Mouse (Mus musculus) left cerebral cortex, adult 2 months (tissue): ENCODE measurements around the gene Nr4a1. TPM values are rescaled to one million over a fixed set of nuclear protein-coding genes. Genes with fewer than 3 reads are reported as not detected.

Source experiments
- DNase-seq, 2 experiments: peaks; one replicate each; pipeline ENCODE4 v3.0.0; 2021 to 2022; ENCODE audit warnings: low spot score in 2 of 2, mixed read lengths in 1 of 2; ENCODE audit errors: extremely low spot score in 1 of 2
- H3K27ac ChIP-seq: fragments of 200-600 bp; 2 replicates; pipeline ENCODE4 v1.8.1; 2022
- H3K4me3 ChIP-seq: fragments of 200-600 bp; 2 replicates; pipeline ENCODE4 v1.8.1; 2022
- CTCF ChIP-seq: fragments of 200-600 bp; IDR thresholded peaks from 2 replicates; pipeline ENCODE4 v1.8.1; 2022; ENCODE audit warnings: antibody characterized with exemption, mild to moderate bottlenecking, moderate library complexity
- intact Hi-C: fragments of 180-260 bp; cut with DNase I; formaldehyde crosslinking; loops from one replicate; pipeline ENCODE4 v1.15.1; 2025
- total RNA-seq, 2 experiments: library from RNA; stranded (reverse); gene quantifications; 2 replicates each; pipeline ENCODE4 v1.2.3; 2021

Gene Nr4a1
- total RNA-seq, 2 experiments from 2014 or later, result 155 to 210 TPM

DNA sequence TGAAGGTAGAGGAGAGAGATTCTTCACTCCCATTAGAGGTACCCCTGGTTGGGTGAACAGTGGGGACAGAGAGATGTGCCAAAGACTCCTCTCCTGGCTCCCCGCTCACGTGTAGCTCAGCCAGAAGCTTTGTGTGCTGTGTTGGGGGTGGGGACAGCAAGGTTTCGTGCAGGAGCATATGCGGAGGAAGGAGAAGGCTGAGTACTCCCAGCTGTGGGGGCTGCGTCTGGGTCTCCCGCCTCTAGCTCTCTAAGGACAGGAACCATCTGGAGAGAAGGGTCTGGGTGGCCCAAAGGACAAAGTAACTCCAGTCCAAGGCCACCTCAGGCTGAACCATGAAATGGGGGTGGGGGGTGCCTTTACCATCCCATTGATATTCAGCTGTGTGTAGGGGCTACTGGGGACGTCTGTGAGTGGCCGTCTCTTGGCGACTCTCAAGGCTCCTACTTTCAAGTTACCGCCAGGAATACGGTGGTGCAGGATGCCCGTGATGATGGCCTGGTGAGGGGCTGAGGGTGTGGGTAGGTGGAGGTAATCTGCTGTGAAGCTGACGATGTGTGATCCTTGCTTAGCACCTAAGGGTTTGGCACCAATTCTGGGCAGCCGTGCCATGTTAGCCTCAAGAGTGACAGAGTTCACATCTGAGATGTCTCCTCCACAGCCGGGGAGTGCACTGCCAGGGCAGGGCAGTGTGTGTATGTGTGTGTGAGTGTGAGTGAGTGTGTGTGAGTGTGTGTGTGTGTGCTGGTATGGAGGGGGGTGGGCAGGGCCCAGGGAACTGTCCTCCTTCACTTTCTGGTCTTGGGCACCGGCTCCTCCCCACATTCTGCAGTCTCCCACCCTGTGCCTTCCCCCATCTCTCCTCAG lies 40.2 kb downstream of the Nr4a1 start:
- no peak for DNase-seq
- H3K4me3 ChIP-seq, result no peak overlapping the region
- intact Hi-C loops, result no loop called here
- H3K27ac ChIP-seq, result no peak overlapping the region
- no peak for TF ChIP-seq CTCF

DNA sequence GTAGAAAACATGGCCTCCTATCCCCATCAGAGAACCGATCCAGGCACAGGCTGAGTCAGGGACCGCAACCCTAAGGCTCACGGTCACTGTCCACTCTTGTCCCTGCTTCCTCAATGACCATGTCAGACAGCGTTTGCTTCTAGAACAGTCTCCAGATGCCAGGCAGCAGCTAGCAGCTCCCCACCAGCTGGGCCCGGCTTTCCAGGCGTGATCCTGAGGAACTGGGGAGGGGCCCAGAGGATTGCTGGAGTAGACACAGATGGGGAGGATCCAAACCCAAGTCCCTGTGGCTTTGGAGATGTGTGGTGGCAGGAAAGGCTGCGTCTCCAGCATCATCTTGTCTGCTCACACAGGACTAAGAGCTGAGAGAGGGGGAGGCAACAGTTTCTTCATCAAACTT lies 41.0 kb downstream of the Nr4a1 start:
- no peak for DNase-seq
- H3K4me3 ChIP-seq, result no peak overlapping the region
- intact Hi-C loops, result no loop called here
- H3K27ac ChIP-seq, result no peak overlapping the region
- no peak for TF ChIP-seq CTCF

- no peak for TF ChIP-seq CTCF
- intact Hi-C loops, result no loop called here
- Histone ChIP-seq H3K27ac (no peak overlapping the region), H3K4me3 (no peak overlapping the region)
- no peak for DNase-seq
These were observed 41.5 kb downstream of the Nr4a1 start for GRCm38 (mm10) chr15:101295616-101296015.

GRCm38 (mm10) chr15:101296091-101296490 lies 42.0 kb downstream of the Nr4a1 start:
- no peak overlapping the region for H3K4me3 ChIP-seq
- DNase-seq, result no peak
- no peak overlapping the region for H3K27ac ChIP-seq
- no peak for TF ChIP-seq CTCF
- intact Hi-C loops, result no loop called here

DNA sequence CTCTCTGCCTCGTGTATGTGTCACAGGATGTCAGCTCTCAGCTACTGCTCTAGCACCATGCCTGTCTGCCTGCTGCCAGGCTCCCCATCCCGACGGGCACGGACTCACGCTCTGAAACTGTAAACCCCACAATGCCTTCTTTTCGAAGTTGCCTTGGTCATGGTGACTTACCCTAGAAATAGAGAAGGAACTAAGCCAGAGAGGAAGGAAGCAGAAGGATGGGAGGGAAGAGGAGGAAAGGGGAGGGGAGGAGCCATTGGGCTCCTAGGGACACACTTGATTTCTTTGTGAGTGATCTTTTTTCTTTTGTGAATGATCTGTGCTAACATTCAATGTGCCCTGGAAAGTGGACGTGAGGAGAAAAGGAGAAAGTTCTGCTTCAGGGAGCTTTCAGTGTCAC lies 43.9 kb downstream of the Nr4a1 start:
- Histone ChIP-seq H3K4me3 (no peak overlapping the region), H3K27ac (no peak overlapping the region)
- intact Hi-C loops, result no loop called here
- no peak for DNase-seq
- TF ChIP-seq CTCF, result no peak

DNA sequence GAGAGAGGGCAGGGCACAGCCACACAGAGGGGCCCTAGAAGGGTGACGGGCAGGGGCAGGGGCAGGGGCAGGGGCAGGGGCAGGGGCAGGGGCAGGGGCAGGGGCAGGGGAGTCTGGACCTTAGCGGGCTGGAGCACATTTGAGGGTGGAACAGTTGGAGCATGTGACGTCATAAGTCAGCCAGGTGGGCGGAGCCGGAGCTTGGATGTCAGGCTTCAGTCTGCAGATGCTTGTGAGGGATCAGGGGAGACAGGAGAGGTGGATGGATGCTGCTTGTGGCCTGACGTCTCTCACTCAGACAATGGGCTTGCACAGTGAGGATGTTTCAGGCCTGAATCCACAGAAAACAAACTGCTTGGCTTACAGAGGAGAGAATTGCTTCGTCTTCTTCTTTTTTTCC lies 44.5 kb downstream of the Nr4a1 start:
- DNase-seq, result no peak
- H3K4me3 ChIP-seq, result no peak overlapping the region
- TF ChIP-seq CTCF, result no peak
- intact Hi-C loops, result no loop called here
- no peak overlapping the region for H3K27ac ChIP-seq

- H3K27ac ChIP-seq, result no peak overlapping the region
- DNase-seq, result no peak
- intact Hi-C loops, result no loop called here
- TF ChIP-seq CTCF, result no peak
- H3K4me3 ChIP-seq, result no peak overlapping the region
These were observed 45.5 kb downstream of the Nr4a1 start for GRCm38 (mm10) chr15:101299480-101299960.

GRCm38 (mm10) chr15:101300128-101300527 lies 46.1 kb downstream of the Nr4a1 start:
- no peak overlapping the region for H3K4me3 ChIP-seq
- intact Hi-C loops, result no loop called here
- no peak for DNase-seq
- TF ChIP-seq CTCF, result no peak
- H3K27ac ChIP-seq, result no peak overlapping the region

DNA sequence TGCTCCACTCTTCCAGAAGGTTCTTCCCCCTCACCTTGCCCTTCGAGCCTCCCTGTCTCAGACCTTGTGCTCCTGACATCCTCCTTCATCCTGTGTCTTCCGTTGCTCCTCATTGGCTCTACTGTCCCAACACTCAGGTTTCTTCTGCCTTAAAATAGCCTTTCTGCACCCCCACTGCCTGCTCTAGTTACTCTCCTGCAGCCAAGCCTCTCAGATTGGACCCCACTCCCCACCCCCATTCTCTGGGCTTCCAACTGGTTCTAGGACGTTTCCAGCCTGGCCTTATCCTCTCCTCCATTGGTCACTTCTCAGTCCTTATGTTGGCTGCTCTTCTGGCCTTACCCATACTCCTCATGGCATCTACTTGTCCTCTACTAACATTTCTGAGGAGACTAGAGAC lies 48.1 kb downstream of the Nr4a1 start:
- Histone ChIP-seq H3K4me3 (no peak overlapping the region), H3K27ac (no peak overlapping the region)
- TF ChIP-seq CTCF, result no peak
- DNase-seq, result no peak
- intact Hi-C loops, result no loop called here

DNA sequence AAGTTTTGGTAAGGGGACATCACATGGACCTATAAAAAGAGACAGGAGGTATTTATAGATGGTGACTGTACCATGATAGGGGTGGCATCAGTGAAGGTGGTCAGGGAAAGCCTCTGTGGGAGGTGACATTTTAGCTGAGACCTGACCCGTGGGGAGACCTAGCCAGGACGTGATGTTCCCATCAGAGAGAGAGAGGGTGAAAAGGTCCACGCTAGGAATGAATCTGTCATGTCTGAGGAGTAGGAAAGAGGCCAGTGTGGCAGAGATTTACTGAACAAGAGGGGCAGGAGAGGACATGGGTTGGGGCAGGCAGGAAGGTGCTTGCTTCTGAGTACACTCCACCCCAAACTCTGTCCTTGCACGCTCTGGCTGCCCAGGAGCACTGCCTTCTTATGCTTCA lies 49.8 kb downstream of the Nr4a1 start:
- no peak overlapping the region for H3K27ac ChIP-seq
- no peak for DNase-seq
- no peak for TF ChIP-seq CTCF
- no peak overlapping the region for H3K4me3 ChIP-seq
- intact Hi-C loops, result no loop called here

DNA sequence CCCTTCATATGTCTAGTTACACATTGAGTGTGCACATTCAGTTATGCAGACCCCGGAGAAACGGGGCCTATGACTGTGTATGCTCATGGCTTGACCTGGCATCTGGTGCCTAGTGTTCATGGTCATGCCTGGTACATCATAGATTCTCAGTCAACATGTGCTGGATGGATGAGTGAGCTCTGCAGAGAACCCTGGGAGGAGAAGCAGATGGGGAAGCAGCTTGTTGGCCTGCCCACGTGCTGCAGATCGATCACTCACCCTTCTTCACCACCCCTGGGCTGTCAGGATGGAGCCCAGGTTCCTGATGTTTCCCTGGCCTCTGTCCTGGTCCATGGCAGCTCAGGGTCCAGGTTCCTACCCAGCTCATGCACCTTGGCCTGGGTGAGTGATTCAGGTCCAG lies 52.4 kb downstream of the Nr4a1 start:
- H3K4me3 ChIP-seq, result no peak overlapping the region
- intact Hi-C loops, result no loop called here
- no peak for DNase-seq
- no peak overlapping the region for H3K27ac ChIP-seq
- TF ChIP-seq CTCF, result no peak

DNA sequence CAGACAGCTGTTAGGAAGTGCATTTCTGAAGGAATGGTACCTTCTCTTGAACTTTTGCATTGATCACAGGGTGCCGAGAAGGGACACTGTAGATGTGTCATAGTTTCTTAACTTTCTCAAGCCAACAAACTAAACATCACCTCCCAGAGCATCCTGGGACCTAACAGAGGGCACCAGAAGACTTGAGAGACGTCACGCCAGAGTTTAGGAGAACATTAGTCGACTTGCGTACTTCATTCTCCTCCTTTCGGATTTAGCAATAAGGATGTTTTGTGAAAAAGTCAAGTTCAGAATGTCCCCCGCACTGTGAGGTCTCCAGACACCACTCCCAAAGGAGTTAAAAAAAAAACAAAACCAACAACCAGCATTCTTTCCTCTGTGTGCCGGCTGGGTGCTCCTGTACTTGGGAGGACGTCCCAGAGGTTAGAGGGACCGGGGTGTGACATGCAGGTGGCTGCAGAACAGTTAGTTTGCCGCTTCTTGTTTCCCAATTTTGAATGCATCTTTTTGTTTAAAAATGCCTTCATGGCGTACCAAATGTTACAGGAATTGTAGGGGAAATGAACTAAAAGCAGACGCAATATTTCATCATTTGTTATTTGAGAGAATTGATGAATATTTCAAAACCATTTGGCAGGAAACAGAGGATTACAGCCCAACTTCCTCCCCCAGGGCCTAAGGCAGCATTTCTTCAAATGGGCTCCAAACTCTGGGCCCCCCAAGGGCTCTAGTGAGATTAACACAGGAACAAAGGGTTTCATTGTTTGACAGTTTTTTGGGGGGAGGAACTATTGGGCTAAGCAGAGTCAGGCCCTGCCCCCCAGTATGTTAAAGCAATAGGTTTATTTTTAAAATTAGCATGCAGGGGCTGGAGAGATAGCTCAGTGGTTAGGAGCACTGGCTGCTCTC lies 54.6 kb downstream of the Nr4a1 start:
- Histone ChIP-seq H3K27ac (no peak overlapping the region), H3K4me3 (no peak overlapping the region)
- DNase-seq, result no peak
- TF ChIP-seq CTCF, result no peak
- intact Hi-C loops, result no loop called here
